Mouse (Mus musculus): Measurements from ENCODE around the gene Urah.

- peak; percentile 27; the same call in 1 of the 2 replicates for TF ChIP-seq CTCF (IDR thresholded peaks at IDR 0.05; ENCODE audit: low read depth)
- TF ChIP-seq EP300 (optimal IDR thresholded peaks at IDR 0.05) = no peak
These were observed 13.2 kb downstream of the Urah start, which contains the start of gene Odf3 for GRCm38 (mm10) chr7:140847755-140848580.
